Mouse (Mus musculus) ES-Bruce4 (cell line): ENCODE measurements around the gene Hand1.

Experiments
- CTCF ChIP-seq: IDR thresholded peaks from one replicate; pipeline ENCODE4 v1.8.1; 2011; ENCODE audit warnings: low read depth, low read length
- EP300 ChIP-seq: IDR thresholded peaks from 2 replicates; pipeline ENCODE4 v1.6.1; 2011; ENCODE audit warnings: low read depth, low read length; ENCODE audit not compliant: insufficient read depth

DNA sequence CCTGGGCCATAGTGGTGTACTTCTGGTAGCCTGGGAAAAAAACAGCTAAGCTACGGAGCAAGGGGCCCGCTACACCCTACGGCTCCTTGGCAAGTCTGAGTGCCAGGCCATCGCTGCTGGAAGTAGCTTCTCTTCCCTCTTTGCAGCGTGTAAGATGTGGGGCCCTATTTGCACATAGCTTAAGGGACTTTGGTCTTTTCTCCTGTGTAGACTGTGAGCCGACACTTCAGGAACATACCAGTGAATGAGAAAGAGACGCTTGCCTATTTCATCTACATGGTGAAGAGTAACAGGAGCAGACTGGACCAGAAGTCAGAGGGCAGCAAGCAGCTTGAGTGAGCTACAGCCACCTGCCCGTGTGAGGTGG, 22.9 kb downstream of the Hand1 start:
- TF ChIP-seq CTCF (no peak), EP300 (no peak)
